Mouse (Mus musculus) neutrophil, adult 59 days (primary cell): ENCODE measurements around the gene Gm20831. TPM values are rescaled to one million over a fixed set of nuclear protein-coding genes. Genes with fewer than 3 reads are reported as not detected.

Source experiments
- total RNA-seq, 2 experiments: library from RNA; stranded (reverse); gene quantifications; 1 replicate in 1 of 2; 2 replicates in 1 of 2; pipeline ENCODE4 v1.2.4; 2023

The Gm20831 gene
- not detected for total RNA-seq

DNA sequence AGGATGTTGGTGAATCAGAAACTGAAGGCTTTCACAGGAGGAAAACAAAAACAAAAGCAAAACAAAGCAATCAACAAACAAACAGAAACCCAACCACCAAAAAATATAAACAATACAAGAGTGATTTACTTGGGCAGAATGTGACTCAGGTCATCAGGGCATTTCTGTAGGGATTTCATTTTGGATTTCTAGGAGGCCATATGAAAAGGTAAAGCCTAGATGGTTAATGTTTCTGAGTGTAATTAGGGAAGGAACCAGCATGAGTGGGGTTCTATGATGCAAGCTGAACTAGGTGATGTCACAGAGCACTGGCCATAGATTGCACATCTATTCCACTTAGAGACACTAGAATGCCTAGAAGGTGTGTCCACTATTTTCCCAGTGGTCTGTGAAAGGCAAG lies at the start of gene Gm20831, which contains the start of gene Gm20772:
Gene Gm20831, plus strand, starts transcription at position 301 of the 400 bp plus-strand sequence.
Gene Gm20772, plus strand, starts transcription at position 301 of the 400 bp plus-strand sequence.

DNA sequence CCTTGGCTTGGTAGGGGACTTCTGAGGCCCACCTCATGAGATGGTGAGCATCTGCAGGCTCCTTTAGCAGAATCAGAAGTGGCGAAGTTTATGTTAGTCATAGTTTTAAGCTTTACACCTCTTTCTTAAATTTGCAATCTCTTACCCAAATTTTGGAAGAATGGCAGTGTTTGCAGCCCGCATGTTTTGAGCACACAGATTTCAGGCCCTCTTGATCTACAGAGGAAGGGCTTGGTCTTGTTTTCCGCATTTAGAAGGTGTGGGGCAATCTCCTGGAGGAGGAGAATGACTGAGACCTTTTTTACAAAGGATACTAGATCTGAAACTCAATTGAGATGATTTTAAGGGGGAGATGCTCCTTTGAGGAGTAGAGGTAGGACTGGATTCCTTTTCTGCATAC lies 28.4 kb upstream of the Gm20831 start, which contains the start of gene Gm21904:
Gene Gm21904, minus strand, starts transcription at position 101 of the 400 bp plus-strand sequence.

DNA sequence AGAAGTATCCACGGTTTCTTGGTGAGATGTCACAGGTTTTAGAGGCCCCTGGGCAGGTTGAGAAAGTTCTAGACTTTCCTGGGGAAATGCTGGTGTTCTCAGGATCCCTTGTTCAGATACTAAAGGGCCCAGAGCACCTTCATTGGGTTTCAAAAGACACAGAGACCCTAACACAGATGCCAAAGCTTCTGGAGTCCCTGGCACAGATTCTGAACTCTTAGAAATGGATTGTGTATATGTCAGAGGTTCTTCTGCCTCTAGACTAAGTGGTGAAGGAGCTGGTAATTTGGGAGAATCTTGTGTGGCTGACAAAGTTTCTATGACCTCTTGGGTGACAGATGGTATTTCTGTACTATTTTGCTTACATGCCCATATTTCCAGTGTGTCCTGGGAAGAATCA lies 62.7 kb downstream of the Gm20831 start, which contains the start of gene Srsy:
Gene Srsy, minus strand, starts transcription at position 101 of the 400 bp plus-strand sequence.

Other genes with a start within 250 kb of the Gm20831 start
- not detected for gene Gm21904, start 28.5 kb upstream of the Gm20831 start, total RNA-seq
- not detected for gene Gm20772, start within 50 bp of the Gm20831 start, total RNA-seq
- gene Srsy, start 62.6 kb downstream of the Gm20831 start, total RNA-seq, result not detected
- gene Gm21764, start 187.1 kb downstream of the Gm20831 start, total RNA-seq, result not detected
- not detected for gene Ssty1, start 214.4 kb downstream of the Gm20831 start, total RNA-seq